1 mouse cellular context compared by ENCODE assay signal in the genomic region with DNA sequence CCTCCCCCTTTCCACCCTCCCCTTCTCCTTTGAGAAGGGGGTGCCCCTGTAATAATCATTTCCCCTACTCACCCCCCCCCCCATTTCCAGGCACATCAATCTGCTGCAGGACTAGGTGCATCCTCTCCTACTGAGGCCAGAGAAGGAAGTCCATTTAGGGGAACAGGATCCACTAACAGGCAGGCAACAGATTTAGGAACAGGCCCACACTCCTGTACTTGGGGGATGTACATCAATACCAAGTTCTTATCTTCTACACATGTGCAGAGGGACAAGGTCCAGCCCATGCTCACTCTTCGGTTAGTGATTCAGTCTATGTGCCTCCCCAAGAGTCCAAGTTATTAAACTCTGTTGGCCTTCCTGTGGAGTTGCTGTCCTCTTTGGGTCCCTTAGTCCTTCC.
TF ChIP-seq lines count a peak whose summit lies in the region.

No protein-coding gene starts in this region.

TF ChIP-seq in CH12.LX, 34 proteins besides CTCF, POLR2A, EP300 and RAD21:
- TF ChIP-seq E2F4 (IDR thresholded peaks at IDR 0.05; ENCODE audit: insufficient replicate concordance, low read depth, low read length): no peak
- no peak for TF ChIP-seq ZC3H11A (IDR thresholded peaks at IDR 0.05; ENCODE audit: low read depth, low read length)
- TF ChIP-seq CHD2 (IDR thresholded peaks at IDR 0.05; ENCODE audit: low read length): no peak
- TF ChIP-seq UBTF (IDR thresholded peaks at IDR 0.05; ENCODE audit: low read depth, low read length): no peak
- no peak for TF ChIP-seq BHLHE40 (IDR thresholded peaks at IDR 0.05; ENCODE audit: low read depth, low read length)
- no peak for TF ChIP-seq JUND (conservative IDR thresholded peaks at IDR 0.05; ENCODE audit: low read depth, low read length)
- TF ChIP-seq NELFE (IDR thresholded peaks at IDR 0.05; ENCODE audit: low read depth, low read length): no peak
- no peak for TF ChIP-seq SIN3A (IDR thresholded peaks at IDR 0.05; ENCODE audit: low read length)
- TF ChIP-seq TCF12 (IDR thresholded peaks at IDR 0.05; ENCODE audit: low read depth, low read length): no peak
- TF ChIP-seq ZNF384 (IDR thresholded peaks at IDR 0.05; ENCODE audit: low read depth, low read length): no peak; the same call in 1 of the 2 replicates
- no peak for TF ChIP-seq ELF1 (IDR thresholded peaks at IDR 0.05; ENCODE audit: low read depth, low read length)
- TF ChIP-seq MXI1 (IDR thresholded peaks at IDR 0.05; ENCODE audit: low read depth, low read length): no peak
- TF ChIP-seq IRF4 (IDR thresholded peaks at IDR 0.05; ENCODE audit: low read depth, low read length): no peak
- no peak for TF ChIP-seq ZKSCAN1 (IDR thresholded peaks at IDR 0.05; ENCODE audit: borderline replicate concordance, low read depth, low read length)
- TF ChIP-seq MEF2A (IDR thresholded peaks at IDR 0.05; ENCODE audit: borderline replicate concordance, low read depth, low read length): no peak
- no peak for TF ChIP-seq MAZ (IDR thresholded peaks at IDR 0.05; ENCODE audit: low read depth, low read length)
- no peak for TF ChIP-seq USF1 (IDR thresholded peaks at IDR 0.05; ENCODE audit: low read depth, low read length)
